Mouse (Mus musculus): ENCODE data around the gene Prr18. TPM values are rescaled to one million over a fixed set of nuclear protein-coding genes. Genes with fewer than 3 reads are reported as not detected.
"Not testable (repeated sequence)": the region's sequence is repeated elsewhere in the genome, so short reads cannot be mapped to it uniquely, and the experiment has no call there.

The Prr18 gene
- polyA plus RNA-seq, 1 experiment from 2014 or later = 1.4 TPM

- H3K27me3 ChIP-seq (ENCODE audit: control insufficient read depth, insufficient read depth, low read length) = no peaks in the 10 kb centered on the region
- DNase-seq (ENCODE audit: low spot score) = no peak
- H3K4me3 ChIP-seq (ENCODE audit: low read depth, low read length) = no peak overlapping the region
- H3K9ac ChIP-seq (ENCODE audit: low read length) = no peak overlapping the region
- no peaks in the 10 kb centered on the region for H3K9me3 ChIP-seq (ENCODE audit: control insufficient read depth, low read length)
- WGBS = 72% methylated on average over 7 of the region's 7 CpGs
- H3K4me1 ChIP-seq (ENCODE audit: control insufficient read depth, insufficient read depth, low read length) = no peaks in the 10 kb centered on the region
- no peaks in the 10 kb centered on the region for H3K36me3 ChIP-seq (ENCODE audit: control insufficient read depth, insufficient read depth, low read length)
- no peak overlapping the region for H3K27ac ChIP-seq (ENCODE audit: low read depth, low read length)
- ATAC-seq (ENCODE audit: insufficient read depth, low FRiP score, low TSS enrichment) = no peak
- no peak overlapping the region for H3K4me2 ChIP-seq (ENCODE audit: low read depth)
Measured at GRCm38 (mm10) chr17:8302772-8303438, 34.4 kb upstream of the Prr18 start.

DNA sequence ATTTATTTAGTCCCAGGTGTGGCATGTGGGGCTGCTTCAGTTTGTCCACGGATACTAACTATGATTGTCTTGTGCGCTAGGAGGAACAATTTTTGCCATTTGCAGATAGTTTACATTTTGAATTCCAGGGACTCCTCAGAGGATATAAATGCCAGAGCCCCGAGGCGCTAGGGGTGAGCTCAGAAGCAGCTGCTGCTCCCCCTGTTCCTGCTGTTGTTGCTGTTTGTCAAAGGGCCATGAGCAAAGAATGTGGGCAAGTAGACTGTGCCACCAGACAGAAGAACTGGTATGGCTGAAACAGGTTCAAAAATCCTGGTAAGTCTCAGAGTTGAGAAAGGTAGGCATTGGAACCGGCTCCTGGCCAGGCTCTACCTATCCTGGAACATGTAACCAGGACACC is 33.6 kb upstream of the Prr18 start:
- Histone ChIP-seq H3K36me3 (ENCODE audit: control insufficient read depth, insufficient read depth, low read length) (no peaks in the 10 kb centered on the region), H3K4me3 (ENCODE audit: low read depth, low read length) (no peak overlapping the region), H3K9me3 (ENCODE audit: control insufficient read depth, low read length) (no peaks in the 10 kb centered on the region), H3K4me1 (ENCODE audit: control insufficient read depth, insufficient read depth, low read length) (no peaks in the 10 kb centered on the region), H3K27ac (ENCODE audit: low read depth, low read length) (no peak overlapping the region), H3K9ac (ENCODE audit: low read length) (no peak overlapping the region), H3K27me3 (ENCODE audit: control insufficient read depth, insufficient read depth, low read length) (no peaks in the 10 kb centered on the region), H3K4me2 (ENCODE audit: low read depth) (no peak overlapping the region)
- 75% methylated on average over 5 of the region's 5 CpGs for WGBS
- DNase-seq (ENCODE audit: low spot score) (no peak), ATAC-seq (ENCODE audit: insufficient read depth, low FRiP score, low TSS enrichment) (no peak)

DNA sequence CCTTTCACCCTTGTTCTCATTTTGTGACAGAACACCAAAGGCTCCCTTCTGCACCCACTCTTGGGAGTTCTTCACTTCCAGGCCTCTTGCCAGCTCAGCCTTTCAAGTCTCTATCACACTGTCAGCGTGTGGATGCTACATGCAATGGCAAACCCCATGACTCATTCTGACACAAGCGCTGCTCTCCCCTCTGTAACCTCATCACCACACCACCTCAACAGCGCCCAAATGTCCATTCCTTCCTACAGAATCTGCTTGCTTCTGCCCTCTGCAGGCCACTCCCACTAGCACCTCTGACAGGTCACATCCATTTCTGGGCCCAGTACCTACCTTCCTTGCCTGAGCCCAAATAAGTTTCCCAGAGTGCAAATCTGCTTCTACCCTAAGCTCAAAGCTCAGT is 31.5 kb upstream of the Prr18 start:
- no peak overlapping the region for H3K4me2 ChIP-seq (ENCODE audit: low read depth)
- no peak for DNase-seq (ENCODE audit: low spot score)
- no peaks in the 10 kb centered on the region for H3K4me1 ChIP-seq (ENCODE audit: control insufficient read depth, insufficient read depth, low read length)
- H3K27me3 ChIP-seq (ENCODE audit: control insufficient read depth, insufficient read depth, low read length) = no peaks in the 10 kb centered on the region
- ATAC-seq (ENCODE audit: insufficient read depth, low FRiP score, low TSS enrichment) = no peak
- H3K36me3 ChIP-seq (ENCODE audit: control insufficient read depth, insufficient read depth, low read length) = no peaks in the 10 kb centered on the region
- no peak overlapping the region for H3K4me3 ChIP-seq (ENCODE audit: low read depth, low read length)
- H3K27ac ChIP-seq (ENCODE audit: low read depth, low read length) = no peak overlapping the region
- WGBS = 26% methylated on average over 3 of the region's 3 CpGs
- H3K9me3 ChIP-seq (ENCODE audit: control insufficient read depth, low read length) = no peaks in the 10 kb centered on the region
- H3K9ac ChIP-seq (ENCODE audit: low read length) = no peak overlapping the region

- under 1% methylated on average over 38 of the region's 54 CpGs for WGBS
- no peaks in the 10 kb centered on the region for H3K27me3 ChIP-seq (ENCODE audit: control insufficient read depth, insufficient read depth, low read length)
- peak within 1 kb of the TSS; percentile 79 for H3K4me3 ChIP-seq (ENCODE audit: low read depth, low read length)
- peak; percentile 97 for DNase-seq (ENCODE audit: low spot score)
- H3K4me1 ChIP-seq (ENCODE audit: control insufficient read depth, insufficient read depth, low read length) = peaks cover 10% of the 10 kb centered on the region
- peak within 1 kb of the TSS; percentile 74 for H3K27ac ChIP-seq (ENCODE audit: low read depth, low read length)
- no peaks in the 10 kb centered on the region for H3K9me3 ChIP-seq (ENCODE audit: control insufficient read depth, low read length)
- H3K36me3 ChIP-seq (ENCODE audit: control insufficient read depth, insufficient read depth, low read length) = no peaks in the 10 kb centered on the region
- peak within 1 kb of the TSS; percentile 53 for H3K4me2 ChIP-seq (ENCODE audit: low read depth)
- peak within 1 kb of the TSS; percentile 64 for H3K9ac ChIP-seq (ENCODE audit: low read length)
- ATAC-seq (ENCODE audit: insufficient read depth, low FRiP score, low TSS enrichment) = peak; percentile 93
Measured at GRCm38 (mm10) chr17:8310838-8311614, 26.2 kb upstream of the Prr18 start, which contains the start of gene Sft2d1. Gene Sft2d1, plus strand, starts transcription at chr17:8311102.

- Histone ChIP-seq H3K4me1 (ENCODE audit: control insufficient read depth, insufficient read depth, low read length) (peaks cover 10% of the 10 kb centered on the region), H3K4me2 (ENCODE audit: low read depth) (peak overlapping the region; percentile 46), H3K27ac (ENCODE audit: low read depth, low read length) (no peak overlapping the region), H3K9ac (ENCODE audit: low read length) (peak overlapping the region; percentile 64; the same call in 1 of the 2 replicates), H3K4me3 (ENCODE audit: low read depth, low read length) (peak overlapping the region; percentile 79), H3K36me3 (ENCODE audit: control insufficient read depth, insufficient read depth, low read length) (no peaks in the 10 kb centered on the region), H3K9me3 (ENCODE audit: control insufficient read depth, low read length) (no peaks in the 10 kb centered on the region), H3K27me3 (ENCODE audit: control insufficient read depth, insufficient read depth, low read length) (no peaks in the 10 kb centered on the region)
- WGBS = 50% methylated on average over 3 of the region's 3 CpGs
- no peak for ATAC-seq (ENCODE audit: insufficient read depth, low FRiP score, low TSS enrichment)
- no peak for DNase-seq (ENCODE audit: low spot score)
Measured at GRCm38 (mm10) chr17:8311751-8312150, 25.5 kb upstream of the Prr18 start.

DNA sequence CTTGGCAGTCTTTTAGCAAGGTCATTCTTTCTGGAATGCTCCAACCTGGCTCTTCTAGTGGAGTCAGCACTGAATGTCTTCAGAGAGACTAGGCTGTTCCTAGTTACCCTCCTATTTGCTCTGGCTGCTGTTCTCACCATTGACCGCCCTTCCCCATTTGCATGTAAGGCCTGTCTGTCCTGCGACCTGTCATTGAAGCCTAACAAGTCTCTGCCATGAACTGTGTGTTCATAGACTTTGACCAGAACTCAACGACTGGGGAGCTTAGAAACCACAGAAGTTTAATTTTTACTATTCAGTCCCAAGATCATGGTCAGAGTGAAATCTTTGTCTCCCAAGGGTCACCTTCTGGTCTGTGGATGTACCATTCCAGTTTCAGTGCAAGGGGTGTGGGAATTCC is 23.3 kb upstream of the Prr18 start:
- H3K4me3 ChIP-seq (ENCODE audit: low read depth, low read length) = no peak overlapping the region
- ATAC-seq (ENCODE audit: insufficient read depth, low FRiP score, low TSS enrichment) = no peak

DNA sequence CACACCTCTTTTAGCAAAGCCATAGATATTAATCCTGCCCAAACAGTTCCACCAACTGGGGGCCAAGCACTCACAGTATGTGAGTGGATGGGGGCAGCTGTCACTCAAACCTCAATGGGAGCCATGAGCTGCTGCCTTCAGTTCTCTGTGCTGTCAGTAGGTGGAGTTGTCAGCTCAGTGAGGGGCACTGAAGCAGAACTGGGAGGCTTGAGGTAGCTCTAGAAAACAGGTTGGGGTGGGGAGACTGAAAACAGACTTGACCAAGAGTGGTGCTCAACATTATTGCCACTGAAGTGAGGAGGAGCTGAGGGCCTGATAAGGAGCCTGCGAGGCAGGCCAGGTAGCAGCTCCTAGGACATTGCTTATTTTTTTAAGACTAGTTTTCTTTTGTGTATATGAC is 21.0 kb upstream of the Prr18 start:
- peaks cover 10% of the 10 kb centered on the region for H3K4me1 ChIP-seq (ENCODE audit: control insufficient read depth, insufficient read depth, low read length)
- DNase-seq (ENCODE audit: low spot score) (no peak), ATAC-seq (ENCODE audit: insufficient read depth, low FRiP score, low TSS enrichment) (no peak)
- H3K9me3 ChIP-seq (ENCODE audit: control insufficient read depth, low read length) = no peaks in the 10 kb centered on the region
- no peak overlapping the region for H3K4me2 ChIP-seq (ENCODE audit: low read depth)
- H3K4me3 ChIP-seq (ENCODE audit: low read depth, low read length) = no peak overlapping the region
- WGBS = 78% methylated on average over 1 of the region's 1 CpGs
- H3K27me3 ChIP-seq (ENCODE audit: control insufficient read depth, insufficient read depth, low read length) = no peaks in the 10 kb centered on the region
- no peaks in the 10 kb centered on the region for H3K36me3 ChIP-seq (ENCODE audit: control insufficient read depth, insufficient read depth, low read length)
- H3K9ac ChIP-seq (ENCODE audit: low read length) = no peak overlapping the region
- no peak overlapping the region for H3K27ac ChIP-seq (ENCODE audit: low read depth, low read length)

More for the DNA sequence above, 23.3 kb upstream of the Prr18 start:
- H3K36me3 ChIP-seq (ENCODE audit: control insufficient read depth, insufficient read depth, low read length) = no peaks in the 10 kb centered on the region
- H3K9me3 ChIP-seq (ENCODE audit: control insufficient read depth, low read length) = no peaks in the 10 kb centered on the region
- H3K4me2 ChIP-seq (ENCODE audit: low read depth) = no peak overlapping the region
- H3K27ac ChIP-seq (ENCODE audit: low read depth, low read length) = no peak overlapping the region
- H3K4me1 ChIP-seq (ENCODE audit: control insufficient read depth, insufficient read depth, low read length) = peaks cover 10% of the 10 kb centered on the region
- DNase-seq (ENCODE audit: low spot score) = no peak
- H3K27me3 ChIP-seq (ENCODE audit: control insufficient read depth, insufficient read depth, low read length) = no peaks in the 10 kb centered on the region
- WGBS = 89% methylated on average over 3 of the region's 3 CpGs
- no peak overlapping the region for H3K9ac ChIP-seq (ENCODE audit: low read length)

- not testable (repeated sequence) for ATAC-seq (ENCODE audit: insufficient read depth, low FRiP score, low TSS enrichment); H3K4me3 ChIP-seq (ENCODE audit: low read depth, low read length); H3K9ac ChIP-seq (ENCODE audit: low read length); H3K27me3 ChIP-seq (ENCODE audit: control insufficient read depth, insufficient read depth, low read length); H3K36me3 ChIP-seq (ENCODE audit: control insufficient read depth, insufficient read depth, low read length); H3K4me2 ChIP-seq (ENCODE audit: low read depth); H3K4me1 ChIP-seq (ENCODE audit: control insufficient read depth, insufficient read depth, low read length); H3K27ac ChIP-seq (ENCODE audit: low read depth, low read length); H3K9me3 ChIP-seq (ENCODE audit: control insufficient read depth, low read length); DNase-seq (ENCODE audit: low spot score)
- 88% methylated on average over 10 of the region's 11 CpGs for WGBS
Measured at GRCm38 (mm10) chr17:8326877-8327276, 10.4 kb upstream of the Prr18 start.
